Mouse (Mus musculus) common myeloid progenitor, adult 5-6 weeks (primary cell): Measurements from ENCODE around the gene Klk8. TPM values are rescaled to one million over a fixed set of nuclear protein-coding genes. Genes with fewer than 3 reads are reported as not detected.
A peak's percentile ranks its signal among the peaks of the same experiment; 100 is the strongest.

Experiments
- ATAC-seq: replicated peaks from 2 replicates; pipeline ENCODE4 v1.8.0; 2016; ENCODE audit warnings: low read depth, mild to moderate bottlenecking, moderate TSS enrichment, inconsistent platforms; ENCODE audit not compliant: poor library complexity, severe bottlenecking
- total RNA-seq: library from RNA; stranded (forward); fragments of 200-1000, 187-1606 nt; gene quantifications from 2 replicates; pipeline ENCODE4 v1.2.3, GENCODE M21; 2017

The Klk8 gene
- total RNA-seq, result 29.0 and 33.0 TPM in 2 replicates

GRCm38 (mm10) chr7:43797333-43797769 lies at the start of gene Klk8:
TSS of gene Klk8 (plus strand) at chr7:43797577.
- peak; percentile 55 for ATAC-seq

GRCm38 (mm10) chr7:43747788-43748187 lies 49.6 kb upstream of the Klk8 start:
- ATAC-seq, result peak; percentile 93

- no peak for ATAC-seq
Measured at GRCm38 (mm10) chr7:43752806-43753205, 44.6 kb upstream of the Klk8 start.

GRCm38 (mm10) chr7:43766484-43766883 lies 30.9 kb upstream of the Klk8 start:
- ATAC-seq, result no peak

- ATAC-seq, result no peak
Measured at GRCm38 (mm10) chr7:43768597-43768996, 28.8 kb upstream of the Klk8 start, which contains the start of gene Klk12. TSS of gene Klk12 (plus strand) at chr7:43768897.

- no peak for ATAC-seq
Measured at GRCm38 (mm10) chr7:43769636-43770035, 27.7 kb upstream of the Klk8 start.

- no peak for ATAC-seq
Measured at GRCm38 (mm10) chr7:43770701-43771100, 26.7 kb upstream of the Klk8 start.

GRCm38 (mm10) chr7:43771916-43772315 lies 25.5 kb upstream of the Klk8 start:
- no peak for ATAC-seq

GRCm38 (mm10) chr7:43772901-43773300 lies 24.5 kb upstream of the Klk8 start:
- no peak for ATAC-seq

GRCm38 (mm10) chr7:43774364-43774763 lies 23.0 kb upstream of the Klk8 start, which contains the start of gene Klk11:
TSS of gene Klk11 (plus strand) at chr7:43774604.
- ATAC-seq, result no peak

GRCm38 (mm10) chr7:43774802-43775201 lies 22.6 kb upstream of the Klk8 start:
- no peak for ATAC-seq

- ATAC-seq, result no peak
Measured at GRCm38 (mm10) chr7:43775311-43776057, 21.9 kb upstream of the Klk8 start.

GRCm38 (mm10) chr7:43776506-43776905 lies 20.9 kb upstream of the Klk8 start:
- no peak for ATAC-seq

- ATAC-seq, result no peak
Measured at GRCm38 (mm10) chr7:43777423-43777822, 20.0 kb upstream of the Klk8 start.

- no peak for ATAC-seq
Measured at GRCm38 (mm10) chr7:43778176-43778970, 19.0 kb upstream of the Klk8 start.

GRCm38 (mm10) chr7:43780241-43780640 lies 17.1 kb upstream of the Klk8 start:
- ATAC-seq, result no peak

GRCm38 (mm10) chr7:43780746-43781145 lies 16.6 kb upstream of the Klk8 start, which contains the start of gene Klk10:
TSS of gene Klk10 (plus strand) at chr7:43781035.
- no peak for ATAC-seq

GRCm38 (mm10) chr7:43781541-43781940 lies 15.8 kb upstream of the Klk8 start:
- no peak for ATAC-seq

- peak; percentile 94 for ATAC-seq
Measured at GRCm38 (mm10) chr7:43782275-43783265, 14.8 kb upstream of the Klk8 start.

- peak; percentile 27; the same call in 1 of the 2 replicates for ATAC-seq
Measured at GRCm38 (mm10) chr7:43785286-43785685, 12.1 kb upstream of the Klk8 start.
